Mouse (Mus musculus) frontal cortex, postnatal 10 days (tissue): ENCODE measurements around the gene Wnk2.

ENCODE experiments used
- DNase-seq, 2 experiments: peaks; one replicate each; pipeline ENCODE4 v3.0.0; 2022; ENCODE audit warnings: low spot score in 2 of 2, mixed read lengths in 1 of 2

Wnk2 gene

GRCm38 (mm10) chr13:49147858-49148226 lies at the start of gene Wnk2:
Gene Wnk2, minus strand, starts transcription at chr13:49148014.
- peak; percentile 63 to 83 for DNase-seq

GRCm38 (mm10) chr13:49196766-49197165 lies 49.0 kb upstream of the Wnk2 start:
- peak in 1 of 2 experiments; percentile 67 for DNase-seq

- no peak for DNase-seq
Observed at GRCm38 (mm10) chr13:49196211-49196610, 48.4 kb upstream of the Wnk2 start.

- no peak for DNase-seq
Observed at GRCm38 (mm10) chr13:49195651-49196050, 47.8 kb upstream of the Wnk2 start.

GRCm38 (mm10) chr13:49194811-49195210 lies 47.0 kb upstream of the Wnk2 start:
- DNase-seq: no peak

- no peak for DNase-seq
Observed at GRCm38 (mm10) chr13:49193650-49194049, 45.8 kb upstream of the Wnk2 start.

GRCm38 (mm10) chr13:49192156-49192855 lies 44.5 kb upstream of the Wnk2 start:
- no peak for DNase-seq

GRCm38 (mm10) chr13:49191673-49192035 lies 43.8 kb upstream of the Wnk2 start:
- no peak for DNase-seq

GRCm38 (mm10) chr13:49190876-49191672 lies 43.3 kb upstream of the Wnk2 start:
- no peak for DNase-seq

GRCm38 (mm10) chr13:49189970-49190870 lies 42.4 kb upstream of the Wnk2 start:
- no peak for DNase-seq

- no peak for DNase-seq
Observed at GRCm38 (mm10) chr13:49188966-49189360, 41.1 kb upstream of the Wnk2 start.

- DNase-seq: no peak
Observed at GRCm38 (mm10) chr13:49188219-49188965, 40.6 kb upstream of the Wnk2 start.

GRCm38 (mm10) chr13:49187288-49188218 lies 39.7 kb upstream of the Wnk2 start, which contains the start of gene Ninj1:
Gene Ninj1, plus strand, starts transcription at chr13:49187485.
- DNase-seq: peak; percentile 72 to 78

- no peak for DNase-seq
Observed at GRCm38 (mm10) chr13:49186798-49187287, 39.0 kb upstream of the Wnk2 start.

- DNase-seq: no peak
Observed at GRCm38 (mm10) chr13:49183646-49184045, 35.8 kb upstream of the Wnk2 start.

- DNase-seq: no peak
Observed at GRCm38 (mm10) chr13:49183161-49183560, 35.3 kb upstream of the Wnk2 start.

- DNase-seq: no peak
Observed at GRCm38 (mm10) chr13:49181411-49181984, 33.7 kb upstream of the Wnk2 start.

- no peak for DNase-seq
Observed at GRCm38 (mm10) chr13:49180691-49181090, 32.9 kb upstream of the Wnk2 start.

GRCm38 (mm10) chr13:49180274-49180673 lies 32.5 kb upstream of the Wnk2 start:
- no peak for DNase-seq
